Mouse (Mus musculus) testis, adult 2 months (tissue): ENCODE results near the gene Tango2. TPM values are rescaled to one million over a fixed set of nuclear protein-coding genes. Genes with fewer than 3 reads are reported as not detected.

Experiments
- H3K27ac ChIP-seq: fragments of 200-500 bp; 2 replicates; pipeline ENCODE4 v1.5.1; 2012; ENCODE audit warnings: low read depth, low read length; ENCODE audit not compliant: control insufficient read depth, insufficient read depth
- H3K27me3 ChIP-seq: fragments of 200-500 bp; 2 replicates; pipeline ENCODE4 v1.6.1; 2012; ENCODE audit warnings: mild to moderate bottlenecking, low read length, moderate library complexity; ENCODE audit not compliant: control insufficient read depth, insufficient read depth
- H3K36me3 ChIP-seq: fragments of 200-500 bp; 2 replicates; pipeline ENCODE4 v1.6.1; 2012; ENCODE audit warnings: mild to moderate bottlenecking, low read length; ENCODE audit not compliant: control insufficient read depth, insufficient read depth
- H3K4me1 ChIP-seq: fragments of 200-500 bp; 2 replicates; pipeline ENCODE4 v1.6.1; 2012; ENCODE audit warnings: low read length; ENCODE audit not compliant: control insufficient read depth, insufficient read depth
- H3K4me3 ChIP-seq: fragments of 200-500 bp; 2 replicates; pipeline ENCODE4 v1.5.1; 2012; ENCODE audit warnings: low read depth, mild to moderate bottlenecking, low read length, moderate library complexity, mixed read lengths; ENCODE audit not compliant: control insufficient read depth
- CTCF ChIP-seq: fragments of 200-500 bp; IDR thresholded peaks from 2 replicates; pipeline ENCODE4 v1.5.1; 2012; ENCODE audit warnings: low read depth, mild to moderate bottlenecking, inconsistent platforms, low read length, moderate library complexity; ENCODE audit not compliant: control insufficient read depth, insufficient read depth, insufficient replicate concordance
- POLR2A ChIP-seq: fragments of 200-500 bp; IDR thresholded peaks from 2 replicates; pipeline ENCODE4 v1.6.1; 2012; ENCODE audit warnings: low read depth, mild to moderate bottlenecking, inconsistent platforms, low read length, moderate library complexity; ENCODE audit not compliant: control insufficient read depth
- polyA plus RNA-seq: library from polyadenylated mRNA; depleted of rRNA; stranded (reverse); fragments of >200 nt; gene quantifications from 2 replicates; pipeline ENCODE4 v1.2.3, GENCODE M21; 2012

The Tango2 gene
- polyA plus RNA-seq, 1 experiment = 11.6 TPM

- Histone ChIP-seq H3K4me3 (no peak overlapping the region), H3K4me1 (peaks cover 7% of the 10 kb centered on the region), H3K27ac (no peak overlapping the region), H3K27me3 (no peaks in the 10 kb centered on the region), H3K36me3 (no peaks in the 10 kb centered on the region)
- no peak for TF ChIP-seq POLR2A
- no peak for TF ChIP-seq CTCF
Measured at GRCm38 (mm10) chr16:18349761-18350325, 1.9 kb upstream of the Tango2 start.

- peaks cover 11% of the 10 kb centered on the region for H3K4me1 ChIP-seq
- no peak for TF ChIP-seq CTCF
- TF ChIP-seq POLR2A = no peak
Measured at GRCm38 (mm10) chr16:18348601-18349175, 785 bp upstream of the Tango2 start.

GRCm38 (mm10) chr16:18345243-18345642, 2.7 kb downstream of the Tango2 start:
- TF ChIP-seq CTCF (peak; percentile 65; the same call in 1 of the 2 replicates), POLR2A (no peak)
- no peaks in the 10 kb centered on the region for H3K36me3 ChIP-seq
- peaks cover 18% of the 10 kb centered on the region for H3K4me1 ChIP-seq
- H3K27ac ChIP-seq = no peak overlapping the region
- no peaks in the 10 kb centered on the region for H3K27me3 ChIP-seq
- H3K4me3 ChIP-seq = no peak overlapping the region

More at GRCm38 (mm10) chr16:18348601-18349175, 785 bp upstream of the Tango2 start:
- H3K4me3 ChIP-seq = peak overlapping the region; percentile 88
- no peak overlapping the region for H3K27ac ChIP-seq
- H3K36me3 ChIP-seq = no peaks in the 10 kb centered on the region
- H3K27me3 ChIP-seq = no peaks in the 10 kb centered on the region

- H3K4me3 ChIP-seq = peak overlapping the region; percentile 91
- H3K27ac ChIP-seq = peak overlapping the region; percentile 57
- TF ChIP-seq POLR2A = peak; percentile 62
- no peak for TF ChIP-seq CTCF
- H3K36me3 ChIP-seq = no peaks in the 10 kb centered on the region
- no peaks in the 10 kb centered on the region for H3K27me3 ChIP-seq
- peaks cover 17% of the 10 kb centered on the region for H3K4me1 ChIP-seq
Measured at GRCm38 (mm10) chr16:18343778-18344177, 4.1 kb downstream of the Tango2 start.

- Histone ChIP-seq H3K4me1 (peaks cover 12% of the 10 kb centered on the region), H3K27me3 (no peaks in the 10 kb centered on the region), H3K36me3 (no peaks in the 10 kb centered on the region), H3K27ac (peak overlapping the region; percentile 57), H3K4me3 (peak overlapping the region; percentile 91)
- no peak for TF ChIP-seq POLR2A
Measured at GRCm38 (mm10) chr16:18342650-18343570, 5.0 kb downstream of the Tango2 start.

GRCm38 (mm10) chr16:18342076-18342475, 5.8 kb downstream of the Tango2 start:
- Histone ChIP-seq H3K4me1 (peaks cover 10% of the 10 kb centered on the region), H3K36me3 (no peaks in the 10 kb centered on the region), H3K27ac (no peak overlapping the region), H3K4me3 (no peak overlapping the region), H3K27me3 (no peaks in the 10 kb centered on the region)
- TF ChIP-seq POLR2A (no peak), CTCF (no peak)

- Histone ChIP-seq H3K27ac (no peak overlapping the region), H3K27me3 (no peaks in the 10 kb centered on the region), H3K36me3 (no peaks in the 10 kb centered on the region), H3K4me3 (no peak overlapping the region), H3K4me1 (peaks cover 10% of the 10 kb centered on the region)
- TF ChIP-seq POLR2A (no peak), CTCF (no peak)
Measured at GRCm38 (mm10) chr16:18341605-18342004, 6.3 kb downstream of the Tango2 start.
